Mouse (Mus musculus) large intestine, adult 2 months (tissue): ENCODE results near the gene Per1. TPM values are rescaled to one million over a fixed set of nuclear protein-coding genes. Genes with fewer than 3 reads are reported as not detected.

Experiments
- polyA plus RNA-seq: library from polyadenylated mRNA; depleted of rRNA; stranded (reverse); fragments of >200 nt; gene quantifications from 2 replicates; pipeline ENCODE4 v1.2.3, GENCODE M21; 2012; rRNA removed

The Per1 gene
- polyA plus RNA-seq, 1 experiment: 6.1 TPM

Other genes starting within 250 kb of the Per1 start
- 31.3 and 33.9 TPM in 2 replicates for gene Ndel1, start 223.4 kb upstream of the Per1 start, polyA plus RNA-seq
- gene Rnf222, start 206.7 kb upstream of the Per1 start, polyA plus RNA-seq: not detected in 2 replicates
- gene Rpl26, start 193.6 kb upstream of the Per1 start, polyA plus RNA-seq: 1,642 and 1,727 TPM in 2 replicates
- not detected in 2 replicates for gene Odf4, start 168.1 kb upstream of the Per1 start, polyA plus RNA-seq
- 6.0 and 8.9 TPM in 2 replicates for gene Arhgef15, start 137.7 kb upstream of the Per1 start, polyA plus RNA-seq
- 26.2 and 29.9 TPM in 2 replicates for gene Slc25a35, start 127.1 kb upstream of the Per1 start, polyA plus RNA-seq
- gene Rangrf, start 120.0 kb upstream of the Per1 start, polyA plus RNA-seq: 73.5 and 88.5 TPM in 2 replicates
- 10.1 and 16.2 TPM in 2 replicates for gene Pfas, start 86.8 kb upstream of the Per1 start, polyA plus RNA-seq
- gene Ctc1, start 79.3 kb upstream of the Per1 start, polyA plus RNA-seq: 27.5 and 32.0 TPM in 2 replicates
- gene Aurkb, start 49.6 kb upstream of the Per1 start, polyA plus RNA-seq: 47.0 and 50.8 TPM in 2 replicates
- 15.1 and 16.0 TPM in 2 replicates for gene Borcs6, start 35.5 kb upstream of the Per1 start, polyA plus RNA-seq
- gene Tmem107, start 24.4 kb upstream of the Per1 start, polyA plus RNA-seq: 25.6 and 33.7 TPM in 2 replicates
- gene Vamp2, start 6.7 kb upstream of the Per1 start, polyA plus RNA-seq: 44.0 and 67.8 TPM in 2 replicates
- gene Hes7, start 25.2 kb downstream of the Per1 start, polyA plus RNA-seq: 0.07 and 0.15 TPM in 2 replicates
- 0.14 and 0.25 TPM in 2 replicates for gene 9130213A22Rik, start 27.4 kb downstream of the Per1 start, polyA plus RNA-seq
- gene Aloxe3, start 30.7 kb downstream of the Per1 start, polyA plus RNA-seq: 0.36 and 0.62 TPM in 2 replicates
- 0.06 TPM in 1 of 2 replicates, not detected in the other for gene Alox12b, start 61.8 kb downstream of the Per1 start, polyA plus RNA-seq
- 0.04 TPM in 1 of 2 replicates, not detected in the other for gene Alox8, start 102.6 kb downstream of the Per1 start, polyA plus RNA-seq
- gene Gucy2e, start 141.8 kb downstream of the Per1 start, polyA plus RNA-seq: not detected in 2 replicates
- gene Cntrob, start 228.6 kb downstream of the Per1 start, polyA plus RNA-seq: 8.4 and 8.5 TPM in 2 replicates
- gene Trappc1, start 228.8 kb downstream of the Per1 start, polyA plus RNA-seq: 60.7 and 65.6 TPM in 2 replicates
- 0.46 and 0.55 TPM in 2 replicates for gene Kcnab3, start 231.0 kb downstream of the Per1 start, polyA plus RNA-seq
- 0.51 and 0.79 TPM in 2 replicates for gene Rnf227, start 245.2 kb downstream of the Per1 start, polyA plus RNA-seq